In the genomic region with DNA sequence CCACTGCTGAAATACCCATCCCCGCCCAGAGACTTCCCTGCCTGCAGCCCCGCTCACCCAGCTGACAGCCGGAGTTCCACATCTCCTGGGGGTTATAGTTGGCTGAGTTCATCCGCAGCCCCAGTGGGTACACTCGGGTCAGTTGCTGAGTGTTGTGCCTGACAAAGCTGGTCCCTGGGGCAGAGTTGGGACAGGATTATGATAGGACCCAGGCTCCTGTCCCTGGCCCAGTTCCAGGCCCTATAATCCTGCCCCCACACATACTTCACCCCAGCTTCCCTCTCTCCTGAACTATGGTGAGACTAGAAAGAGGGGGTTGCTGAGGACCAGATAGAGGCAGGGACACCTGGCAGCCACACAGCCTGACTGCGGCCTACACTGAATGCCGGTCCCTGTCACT, we compare ENCODE assay signal across 20 mouse cellular contexts. TPM values are rescaled to one million over a fixed set of nuclear protein-coding genes. Genes with fewer than 3 reads are reported as not detected.
DNase-seq lines count a peak whose midpoint lies in the region; ATAC-seq and TF ChIP-seq lines count a peak whose summit lies in the region.
"Had no signal": no experiment of that assay in that cellular context is flagged by ENCODE, and none has a peak within 500 bp of the region (broad histone marks: within the 10 kb centered on the region; RNA-seq: fewer than 3 reads in every experiment).

No protein-coding gene starts in this region.

- no peak overlapping the region for H3K4me2 ChIP-seq in heart, embryonic 12.5 days
- no peak overlapping the region for H3K4me2 ChIP-seq in heart, embryonic 11.5 days
- H3K4me2 ChIP-seq in midbrain, embryonic 13.5 days (replicated peaks): no peak overlapping the region
- H3K4me2 ChIP-seq in midbrain, embryonic 16.5 days (ENCODE audit: low read length): no peak overlapping the region
- H3K4me2 ChIP-seq: embryonic facial prominence, embryonic 15.5 days; hindbrain, embryonic 12.5 days had no signal

- H3K9ac ChIP-seq in heart, embryonic 12.5 days: 0 out of 2 replicates have a peak overlapping the region, but pooled peaks have one; percentile 23
- no peak overlapping the region for H3K9ac ChIP-seq in heart, embryonic 11.5 days (ENCODE audit: low read depth, low read length)
- no peak overlapping the region for H3K9ac ChIP-seq in midbrain, embryonic 13.5 days (replicated peaks)
- H3K9ac ChIP-seq in midbrain, embryonic 16.5 days (ENCODE audit: low read depth, low read length): no peak overlapping the region
- H3K9ac ChIP-seq: embryonic facial prominence, embryonic 15.5 days; heart, embryonic 15.5 days; hindbrain, embryonic 12.5 days had no signal

- H3K27me3 ChIP-seq in heart, embryonic 12.5 days (replicated peaks): no peaks in the 10 kb centered on the region; the same call in 1 of the 2 replicates
- H3K27me3 ChIP-seq in heart, embryonic 11.5 days (ENCODE audit: control insufficient read depth, insufficient read depth, low read length): no peaks in the 10 kb centered on the region
- H3K27me3 ChIP-seq in midbrain, embryonic 13.5 days: peaks cover 5% of the 10 kb centered on the region
- H3K27me3 ChIP-seq in midbrain, embryonic 16.5 days (ENCODE audit: control insufficient read depth, insufficient read depth, low read depth, low read length): no peaks in the 10 kb centered on the region
- H3K27me3 ChIP-seq: embryonic facial prominence, embryonic 15.5 days; heart, embryonic 15.5 days had no signal

- no peak for ATAC-seq in heart, embryonic 12.5 days (ENCODE audit: insufficient number of reproducible peaks, low FRiP score)
- ATAC-seq in heart, embryonic 11.5 days (replicated peaks; ENCODE audit: insufficient number of reproducible peaks, low FRiP score, low TSS enrichment): no peak
- ATAC-seq in midbrain, embryonic 13.5 days: 0 out of 2 replicates have a peak, but pooled peaks have one; percentile 11
- ATAC-seq in midbrain, embryonic 16.5 days: no peak
- ATAC-seq: forebrain, embryonic 14.5 days; hindbrain, postnatal 0 days had no signal

- peak; percentile 23 for DNase-seq in gastrocnemius, adult 2 months
- no peak for DNase-seq in gastrocnemius, postnatal 25 days
- DNase-seq: adrenal gland, adult 2 months; cerebellum, adult 11 months; cerebellum, postnatal 10 days; embryo, embryonic 11 days; heart, postnatal 36 days; kidney, adult 11 months; kidney, adult 9 months had no signal

- no peaks in the 10 kb centered on the region for H3K9me3 ChIP-seq in heart, embryonic 12.5 days (replicated peaks)
- no peaks in the 10 kb centered on the region for H3K9me3 ChIP-seq in heart, embryonic 11.5 days (replicated peaks; ENCODE audit: control insufficient read depth, low read length)
- no peaks in the 10 kb centered on the region for H3K9me3 ChIP-seq in midbrain, embryonic 13.5 days
- no peaks in the 10 kb centered on the region for H3K9me3 ChIP-seq in midbrain, embryonic 16.5 days (replicated peaks; ENCODE audit: control insufficient read depth, low read length, poor library complexity, severe bottlenecking)
- H3K9me3 ChIP-seq: embryonic facial prominence, embryonic 15.5 days; forebrain, embryonic 10.5 days; heart, embryonic 15.5 days; hindbrain, embryonic 12.5 days had no signal

- WGBS in heart, embryonic 12.5 days: 78% methylated on average over 7 of the region's 7 CpGs
- 84% methylated on average over 7 of the region's 7 CpGs for WGBS in heart, embryonic 11.5 days (ENCODE audit: insufficient replicate concordance)
- WGBS in midbrain, embryonic 13.5 days: 89% methylated on average over 7 of the region's 7 CpGs
- 78% methylated on average over 7 of the region's 7 CpGs for WGBS in midbrain, embryonic 16.5 days

- H3K4me1 ChIP-seq in heart, embryonic 12.5 days (replicated peaks): peaks cover 26% of the 10 kb centered on the region
- H3K4me1 ChIP-seq in heart, embryonic 11.5 days (ENCODE audit: control insufficient read depth, insufficient read depth, low read length): peaks cover 15% of the 10 kb centered on the region
- H3K4me1 ChIP-seq in midbrain, embryonic 13.5 days (replicated peaks): peaks cover 12% of the 10 kb centered on the region
- H3K4me1 ChIP-seq in midbrain, embryonic 16.5 days (ENCODE audit: control insufficient read depth, insufficient read depth, low read length): no peaks in the 10 kb centered on the region
- H3K4me1 ChIP-seq: embryonic facial prominence, embryonic 15.5 days had no signal

- intact Hi-C loops in gastrocnemius, adult 2 months (cut with DNase I): no loop called here

- H3K36me3 ChIP-seq in heart, embryonic 12.5 days: peaks cover 57% of the 10 kb centered on the region
- no peaks in the 10 kb centered on the region for H3K36me3 ChIP-seq in heart, embryonic 11.5 days (ENCODE audit: control insufficient read depth, insufficient read depth, low read length)
- peaks cover 22% of the 10 kb centered on the region for H3K36me3 ChIP-seq in midbrain, embryonic 13.5 days
- peaks cover 4% of the 10 kb centered on the region; the same call in 1 of the 2 replicates for H3K36me3 ChIP-seq in midbrain, embryonic 16.5 days (ENCODE audit: control insufficient read depth, insufficient read depth, low read length)

- H3K4me3 ChIP-seq in gastrocnemius, adult 2 months: peak overlapping the region; percentile 62
- no peak overlapping the region for H3K4me3 ChIP-seq in heart, embryonic 12.5 days
- no peak overlapping the region for H3K4me3 ChIP-seq in heart, embryonic 11.5 days (ENCODE audit: low read depth, low read length)
- no peak overlapping the region for H3K4me3 ChIP-seq in midbrain, embryonic 13.5 days (replicated peaks)
- H3K4me3 ChIP-seq in midbrain, embryonic 16.5 days (ENCODE audit: low read depth, low read length): no peak overlapping the region
- H3K4me3 ChIP-seq: embryonic facial prominence, embryonic 15.5 days; erythroblast, embryonic 14.5 days; forebrain, embryonic 10.5 days; heart, embryonic 15.5 days; hindbrain, embryonic 12.5 days had no signal

- peak overlapping the region; percentile 57 for H3K27ac ChIP-seq in gastrocnemius, adult 2 months
- H3K27ac ChIP-seq in heart, embryonic 12.5 days (ENCODE audit: poor library complexity, severe bottlenecking): no peak overlapping the region
- no peak overlapping the region for H3K27ac ChIP-seq in heart, embryonic 11.5 days (ENCODE audit: low read depth, low read length)
- H3K27ac ChIP-seq in midbrain, embryonic 13.5 days: no peak overlapping the region
- no peak overlapping the region for H3K27ac ChIP-seq in midbrain, embryonic 16.5 days (ENCODE audit: low read length)
- H3K27ac ChIP-seq: embryonic facial prominence, embryonic 15.5 days; heart, embryonic 15.5 days; hindbrain, embryonic 12.5 days; hindbrain, postnatal 0 days had no signal

- TF ChIP-seq CTCF in gastrocnemius, adult 2 months (IDR thresholded peaks at IDR 0.05): no peak

RNA-seq across cellular contexts. Expression of a gene that starts 27.8 kb away (rescaled TPM):
- 1 to 10 TPM; 4.6 to 5.9 TPM for total RNA-seq in gastrocnemius, adult 2 months (2021)
- total RNA-seq in gastrocnemius, postnatal 25 days (2021): 1 to 10 TPM; 3.2 to 3.9 TPM
- 5.8 and 6.6 TPM in 2 replicates for polyA plus RNA-seq in heart, embryonic 12.5 days (2016; fragmentation: Nextera tagmentation; extraction: Ambion mirVana)
- polyA plus RNA-seq in heart, embryonic 11.5 days (2014; fragmentation: Nextera tagmentation; extraction: Ambion mirVana): 3.0 and 3.5 TPM in 2 replicates
- 0.99 and 1.1 TPM in 2 replicates for polyA plus RNA-seq in midbrain, embryonic 13.5 days (2015; fragmentation: Nextera tagmentation; extraction: Ambion mirVana)
- polyA plus RNA-seq in midbrain, embryonic 16.5 days (2015; fragmentation: Nextera tagmentation; extraction: Ambion mirVana): 2.8 and 3.6 TPM in 2 replicates

RNA-seq across cellular contexts. Expression of a gene that starts 27.8 kb away (rescaled TPM):
- 10 to 100 TPM; 24.2 to 28.6 TPM for total RNA-seq in gastrocnemius, adult 2 months (2021)
- 10 to 100 TPM; 23.7 to 29.7 TPM for total RNA-seq in gastrocnemius, postnatal 25 days (2021)
- 13.5 and 13.8 TPM in 2 replicates for polyA plus RNA-seq in heart, embryonic 12.5 days (2016; fragmentation: Nextera tagmentation; extraction: Ambion mirVana)
- 11.2 and 11.8 TPM in 2 replicates for polyA plus RNA-seq in heart, embryonic 11.5 days (2014; fragmentation: Nextera tagmentation; extraction: Ambion mirVana)
- polyA plus RNA-seq in midbrain, embryonic 13.5 days (2015; fragmentation: Nextera tagmentation; extraction: Ambion mirVana): 6.5 and 7.8 TPM in 2 replicates
- polyA plus RNA-seq in midbrain, embryonic 16.5 days (2015; fragmentation: Nextera tagmentation; extraction: Ambion mirVana): 11.6 and 13.0 TPM in 2 replicates

RNA-seq across cellular contexts. Expression of a gene that starts 42.4 kb away (rescaled TPM):
- total RNA-seq in gastrocnemius, adult 2 months (2021): 10 to 100 TPM; 18.6 to 21.8 TPM
- total RNA-seq in gastrocnemius, postnatal 25 days (2021): 10 to 100 TPM; 17.4 to 19.0 TPM
- 2.8 and 3.0 TPM in 2 replicates for polyA plus RNA-seq in heart, embryonic 12.5 days (2016; fragmentation: Nextera tagmentation; extraction: Ambion mirVana)
- 4.2 and 4.4 TPM in 2 replicates for polyA plus RNA-seq in heart, embryonic 11.5 days (2014; fragmentation: Nextera tagmentation; extraction: Ambion mirVana)
- polyA plus RNA-seq in midbrain, embryonic 13.5 days (2015; fragmentation: Nextera tagmentation; extraction: Ambion mirVana): 3.5 and 3.9 TPM in 2 replicates
- 4.1 and 4.2 TPM in 2 replicates for polyA plus RNA-seq in midbrain, embryonic 16.5 days (2015; fragmentation: Nextera tagmentation; extraction: Ambion mirVana)

RNA-seq across cellular contexts. Expression of a gene that starts 45.5 kb away (rescaled TPM):
- 10 to 100 TPM; 12.4 to 25.8 TPM for total RNA-seq in gastrocnemius, adult 2 months (2021)
- total RNA-seq in gastrocnemius, postnatal 25 days (2021): 10 to 100 TPM; 22.0 to 28.2 TPM
- polyA plus RNA-seq in heart, embryonic 12.5 days (2016; fragmentation: Nextera tagmentation; extraction: Ambion mirVana): 94.1 and 95.2 TPM in 2 replicates
- polyA plus RNA-seq in heart, embryonic 11.5 days (2014; fragmentation: Nextera tagmentation; extraction: Ambion mirVana): 135 and 141 TPM in 2 replicates
- polyA plus RNA-seq in midbrain, embryonic 13.5 days (2015; fragmentation: Nextera tagmentation; extraction: Ambion mirVana): 177 and 178 TPM in 2 replicates
- 157 and 174 TPM in 2 replicates for polyA plus RNA-seq in midbrain, embryonic 16.5 days (2015; fragmentation: Nextera tagmentation; extraction: Ambion mirVana)

RNA-seq across cellular contexts. Expression of a gene that starts 45.7 kb away (rescaled TPM):
- 10 to 100 TPM; 43.8 to 51.9 TPM for total RNA-seq in gastrocnemius, adult 2 months (2021)
- total RNA-seq in gastrocnemius, postnatal 25 days (2021): 10 to 100 TPM; 35.6 to 36.7 TPM
- polyA plus RNA-seq in heart, embryonic 12.5 days (2016; fragmentation: Nextera tagmentation; extraction: Ambion mirVana): 46.9 and 50.4 TPM in 2 replicates
- polyA plus RNA-seq in heart, embryonic 11.5 days (2014; fragmentation: Nextera tagmentation; extraction: Ambion mirVana): 49.4 and 53.4 TPM in 2 replicates
- 45.2 and 49.9 TPM in 2 replicates for polyA plus RNA-seq in midbrain, embryonic 13.5 days (2015; fragmentation: Nextera tagmentation; extraction: Ambion mirVana)
- polyA plus RNA-seq in midbrain, embryonic 16.5 days (2015; fragmentation: Nextera tagmentation; extraction: Ambion mirVana): 25.5 and 26.8 TPM in 2 replicates
